Mouse (Mus musculus) liver, embryonic 14.5 days (tissue): Measurements from ENCODE around the gene Sh3yl1.

Experiments used
- CTCF ChIP-seq: IDR thresholded peaks from 2 replicates; pipeline ENCODE4 v1.5.1; 2016; ENCODE audit warnings: antibody characterized with exemption, low read depth, control low read depth
- EP300 ChIP-seq: IDR thresholded peaks from 2 replicates; pipeline ENCODE4 v1.6.1; 2016; ENCODE audit warnings: antibody characterized with exemption, low read depth

GRCm38 (mm10) chr12:30912840-30913239 lies 1.4 kb downstream of the Sh3yl1 start:
- TF ChIP-seq EP300 (no peak), CTCF (no peak)
